Mouse (Mus musculus) cerebellum, postnatal 4 days (tissue): ENCODE measurements around the gene Gxylt1.
"Not testable (repeated sequence)": the region's sequence is repeated elsewhere in the genome, so short reads cannot be mapped to it uniquely, and the experiment has no call there.

Experiments
- DNase-seq, 2 experiments: peaks; one replicate each; pipeline ENCODE4 v3.0.0; 2022; ENCODE audit warnings: low spot score in 2 of 2, mixed read lengths in 1 of 2

Gene Gxylt1

DNA sequence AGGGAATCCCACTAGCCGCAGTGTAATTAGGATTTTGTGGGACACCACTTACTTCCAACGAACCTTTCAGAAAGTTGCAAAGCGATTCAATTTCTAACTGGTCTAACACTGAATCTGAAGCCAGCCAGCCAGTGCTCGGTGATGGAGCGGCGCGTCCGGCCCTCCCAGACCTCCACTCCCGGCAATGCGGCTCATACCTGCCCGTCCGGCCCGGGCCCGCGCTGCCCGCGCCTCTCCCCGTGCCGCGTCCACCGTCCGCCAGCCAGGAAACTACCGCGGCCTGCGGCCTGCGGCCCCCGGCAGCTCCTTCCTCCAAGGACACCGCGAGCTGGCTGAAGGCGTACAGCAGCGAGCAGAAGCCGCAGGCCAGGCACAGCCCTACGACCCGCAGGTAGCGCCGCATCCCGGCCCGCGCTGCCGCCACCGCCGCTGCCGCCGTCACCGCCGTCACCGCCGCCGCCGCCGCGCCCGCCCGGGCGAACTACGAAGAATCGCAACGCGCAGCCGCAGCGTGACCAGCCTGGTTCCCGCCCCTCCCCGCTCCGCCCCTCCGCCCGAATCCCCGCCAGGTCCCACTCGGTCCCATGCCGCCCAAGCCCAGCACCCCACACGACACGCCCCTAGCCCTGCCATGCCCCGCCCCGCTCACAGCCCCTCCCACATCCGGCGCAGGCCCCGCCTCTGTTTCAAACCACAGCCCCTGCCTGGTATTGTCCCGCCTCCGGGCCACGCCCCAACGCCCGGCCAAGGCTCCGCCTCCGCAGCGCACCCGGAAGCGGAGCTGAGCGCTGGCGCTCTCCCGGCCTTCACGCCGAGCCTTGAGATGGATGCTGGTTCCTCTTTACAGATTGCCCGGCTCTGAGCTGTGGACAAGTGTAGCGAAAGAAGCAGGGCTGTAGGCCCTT lies at the start of gene Gxylt1:
TSS of gene Gxylt1 (minus strand) at position 501 of the 905 bp plus-strand sequence.
- DNase-seq: peak; percentile 98 to 99

DNA sequence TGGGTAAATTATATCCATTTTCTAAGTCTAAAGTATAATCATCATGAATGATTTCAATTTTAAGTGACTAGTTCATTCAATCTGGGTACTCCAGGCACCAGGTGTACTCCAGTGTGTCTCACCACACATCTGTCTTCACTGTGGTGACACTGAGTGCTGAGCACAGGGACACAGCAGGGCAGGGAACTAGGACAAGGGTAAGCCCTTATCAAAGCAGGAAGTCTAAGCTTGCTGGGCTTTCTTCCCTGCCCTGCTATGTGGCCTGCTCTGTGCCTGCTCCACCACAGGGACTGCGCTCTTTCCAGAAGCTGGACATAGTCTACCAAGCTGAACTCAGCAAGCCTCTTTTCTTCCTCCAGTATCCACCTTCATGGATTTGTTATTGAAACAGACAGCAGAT lies 43.8 kb upstream of the Gxylt1 start:
- DNase-seq: no peak

DNA sequence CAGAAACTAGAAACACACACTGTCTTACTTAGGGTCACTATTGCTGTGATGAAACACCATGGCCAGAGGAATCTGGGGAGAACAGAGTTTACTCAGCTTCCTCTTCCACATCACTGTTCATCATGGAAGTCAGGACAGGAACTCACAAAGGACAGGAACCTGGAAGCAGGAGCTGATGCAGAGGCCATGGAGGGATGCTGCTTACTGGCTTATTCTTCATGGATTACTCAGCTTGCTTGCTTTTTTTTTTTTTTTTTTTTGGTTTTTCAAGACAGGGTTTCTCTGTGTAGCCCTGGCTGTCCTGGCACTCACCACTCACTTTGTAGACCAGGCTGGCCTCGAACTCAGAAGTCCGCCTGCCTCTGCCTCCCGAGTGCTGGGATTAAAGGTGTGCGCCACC lies 35.3 kb upstream of the Gxylt1 start:
- not testable (repeated sequence) for DNase-seq

- DNase-seq: no peak
Observed at GRCm38 (mm10) chr15:93298197-93298596, 23.2 kb upstream of the Gxylt1 start.

DNA sequence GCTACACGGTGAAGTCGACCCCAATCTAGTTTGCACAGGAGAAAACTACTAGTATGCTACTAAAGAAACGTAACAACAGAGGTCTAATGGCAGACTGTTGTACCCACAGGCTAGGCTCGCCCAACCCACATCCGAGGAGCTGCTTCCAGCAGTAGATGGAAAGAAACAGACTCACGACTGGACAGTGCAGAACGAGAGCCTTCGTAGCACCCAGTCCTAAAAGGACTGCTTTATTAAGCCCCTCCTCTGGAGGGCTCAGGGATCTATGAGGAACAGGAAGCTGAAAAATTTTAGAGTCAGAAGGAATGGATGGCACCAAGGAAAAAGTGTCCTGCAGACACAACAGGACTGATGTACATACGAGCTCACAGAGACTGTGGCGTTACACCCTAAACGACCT lies 19.5 kb upstream of the Gxylt1 start:
- DNase-seq: no peak

DNA sequence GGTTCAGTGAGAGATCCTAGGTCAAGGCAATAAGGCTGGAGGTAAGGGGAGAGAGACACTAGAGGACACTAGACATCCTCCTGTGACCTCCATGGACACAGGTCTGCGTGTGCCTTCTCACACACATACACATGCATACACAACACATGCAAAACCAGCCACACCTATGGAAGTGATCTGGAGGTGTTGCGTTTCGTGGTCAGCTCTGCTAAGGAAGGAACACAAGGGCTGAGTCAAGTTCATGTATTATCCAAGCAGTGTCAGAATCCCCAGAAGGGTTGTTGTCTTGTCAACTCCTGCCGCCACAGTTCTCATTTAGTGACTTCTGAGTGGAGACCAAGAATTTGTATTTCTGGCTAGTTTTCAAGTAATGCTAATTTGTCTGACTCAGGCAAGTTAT lies 13.3 kb upstream of the Gxylt1 start:
- no peak for DNase-seq

- DNase-seq: no peak
Observed at GRCm38 (mm10) chr15:93287628-93288027, 12.6 kb upstream of the Gxylt1 start.

GRCm38 (mm10) chr15:93285244-93285643 lies 10.3 kb upstream of the Gxylt1 start:
- DNase-seq: no peak

DNA sequence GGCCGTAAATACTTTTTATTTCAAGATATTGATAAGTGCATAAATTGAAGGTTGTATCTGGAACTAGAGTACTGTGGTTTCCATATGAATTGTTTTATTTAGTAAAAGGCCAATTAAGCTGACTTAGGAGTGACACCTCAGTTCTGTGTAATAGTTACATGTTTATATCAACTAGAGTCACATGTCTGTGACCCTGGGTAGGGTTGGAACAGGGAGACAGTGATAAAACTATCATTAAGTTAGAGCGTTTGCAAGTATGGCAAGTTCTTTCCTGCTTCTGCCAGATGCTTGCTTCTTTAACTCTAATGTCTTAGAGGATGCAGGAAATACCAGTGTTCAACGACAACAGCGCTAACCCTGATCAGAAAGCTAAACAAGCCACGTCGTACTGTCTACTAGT lies 9.3 kb upstream of the Gxylt1 start:
- DNase-seq: no peak

DNA sequence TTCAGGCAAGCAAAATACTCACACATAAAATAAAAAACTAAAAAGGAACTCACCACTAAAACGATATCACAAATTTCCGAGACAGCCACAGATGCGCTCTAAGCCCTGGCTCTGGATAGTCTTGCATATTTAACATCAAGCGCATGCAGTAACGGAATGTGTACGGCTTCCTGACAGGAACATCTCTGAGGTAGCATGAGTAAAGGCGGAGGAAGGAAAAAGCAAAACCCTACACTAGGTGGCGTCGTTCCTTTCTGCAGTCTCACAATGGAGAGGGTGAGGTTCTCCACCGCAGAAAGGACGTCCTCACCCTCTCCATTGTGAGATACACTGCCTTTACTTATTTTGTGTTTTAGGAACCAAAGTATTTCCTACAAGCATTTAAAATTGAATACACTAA lies 8.4 kb upstream of the Gxylt1 start:
- peak in 1 of 2 experiments; percentile 21 for DNase-seq

- DNase-seq: no peak
Observed at GRCm38 (mm10) chr15:93276276-93276675, 1.3 kb upstream of the Gxylt1 start.

DNA sequence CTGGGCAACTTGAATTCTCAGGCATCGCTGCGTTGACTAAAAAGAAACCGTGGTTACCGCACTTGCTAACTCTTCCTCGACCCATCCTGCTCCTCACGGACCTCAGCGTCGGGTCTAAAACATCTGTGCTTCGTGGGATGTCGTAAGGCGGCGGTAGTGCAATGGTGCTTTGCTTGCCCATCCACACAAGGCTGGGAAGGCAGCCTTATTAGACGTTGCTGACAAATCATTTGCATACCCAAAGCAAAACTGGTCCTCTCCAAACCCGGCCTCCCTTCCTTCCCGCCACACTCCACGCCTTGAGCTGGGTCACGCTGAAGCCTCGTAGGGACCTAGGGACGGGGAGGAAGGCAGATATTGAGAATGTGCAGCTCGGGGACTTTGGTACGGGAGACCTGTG lies 644 bp upstream of the Gxylt1 start:
- no peak for DNase-seq

- DNase-seq: no peak
Observed at GRCm38 (mm10) chr15:93273788-93274678, 946 bp downstream of the Gxylt1 start.

DNA sequence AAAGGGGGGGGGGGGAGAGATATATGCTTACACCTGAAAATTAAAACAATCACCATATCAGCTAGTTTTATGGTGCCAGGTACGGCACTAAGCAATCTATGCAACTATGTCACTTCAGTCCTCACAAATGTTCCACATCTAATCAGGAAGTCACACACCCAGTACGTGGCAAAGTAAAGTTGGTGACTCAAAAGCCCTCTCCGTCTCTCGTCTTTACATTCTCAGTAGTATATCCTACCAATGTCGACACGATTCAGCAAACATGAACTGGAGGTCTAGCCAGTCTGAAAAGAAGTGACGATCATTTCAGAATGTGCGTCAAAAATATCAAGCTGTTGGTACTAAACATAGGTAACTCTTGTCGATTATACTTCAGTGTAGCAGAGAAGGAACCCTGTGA lies 2.0 kb downstream of the Gxylt1 start:
- DNase-seq: no peak

DNA sequence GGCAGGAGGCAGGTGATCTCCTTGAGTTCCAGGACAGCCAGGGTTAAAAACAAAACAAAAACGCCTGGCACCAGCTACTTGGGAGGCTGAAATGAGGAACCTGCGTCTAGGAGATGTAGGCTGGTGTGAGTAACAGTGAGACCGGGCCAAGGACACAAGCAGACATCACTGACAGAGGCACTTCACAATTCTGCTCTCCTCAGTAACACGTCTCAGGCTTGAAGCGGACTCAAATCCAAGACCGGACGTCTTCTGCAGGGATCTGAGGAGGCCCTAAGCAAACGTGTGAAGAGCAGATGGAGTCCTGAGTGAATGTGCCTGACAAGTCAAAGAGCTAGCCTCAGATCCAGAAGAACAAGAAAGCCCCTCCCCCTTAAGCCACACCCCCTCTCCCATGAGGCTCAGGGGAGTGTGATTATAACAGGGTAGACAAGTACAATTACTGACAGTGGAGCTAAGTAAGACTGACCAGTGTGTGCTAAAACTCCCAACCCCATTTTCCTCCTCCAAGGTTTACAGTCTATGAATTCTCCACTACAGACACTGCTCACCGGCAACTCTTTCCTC lies 4.6 kb downstream of the Gxylt1 start:
- no peak for DNase-seq

GRCm38 (mm10) chr15:93269572-93269971 lies 5.4 kb downstream of the Gxylt1 start:
- no peak for DNase-seq

- no peak for DNase-seq
Observed at GRCm38 (mm10) chr15:93268001-93268400, 7.0 kb downstream of the Gxylt1 start.

DNA sequence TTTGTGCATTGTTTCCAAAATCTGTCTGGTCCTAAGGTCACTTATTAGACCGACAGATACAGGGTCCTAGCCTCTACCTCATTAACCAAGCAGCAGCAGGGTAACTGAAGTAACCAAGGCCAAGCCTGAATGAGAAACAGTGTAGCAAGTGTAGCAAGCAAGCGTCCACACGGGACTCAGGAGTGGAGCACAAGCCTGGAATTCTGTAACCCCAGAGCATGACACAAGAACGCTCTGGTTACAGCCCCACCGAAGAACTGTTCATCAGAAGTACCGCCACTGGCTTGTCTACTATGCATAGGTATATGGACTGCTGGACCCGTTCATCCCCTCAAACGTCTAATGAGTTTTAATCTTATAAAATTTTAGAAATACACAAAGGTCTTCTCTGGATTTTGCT lies 7.5 kb downstream of the Gxylt1 start:
- DNase-seq: no peak

- peak in 1 of 2 experiments; percentile 23 for DNase-seq
Observed at GRCm38 (mm10) chr15:93266361-93266760, 8.6 kb downstream of the Gxylt1 start.

GRCm38 (mm10) chr15:93265728-93266127 lies 9.3 kb downstream of the Gxylt1 start:
- DNase-seq: peak in 1 of 2 experiments; percentile 68

DNA sequence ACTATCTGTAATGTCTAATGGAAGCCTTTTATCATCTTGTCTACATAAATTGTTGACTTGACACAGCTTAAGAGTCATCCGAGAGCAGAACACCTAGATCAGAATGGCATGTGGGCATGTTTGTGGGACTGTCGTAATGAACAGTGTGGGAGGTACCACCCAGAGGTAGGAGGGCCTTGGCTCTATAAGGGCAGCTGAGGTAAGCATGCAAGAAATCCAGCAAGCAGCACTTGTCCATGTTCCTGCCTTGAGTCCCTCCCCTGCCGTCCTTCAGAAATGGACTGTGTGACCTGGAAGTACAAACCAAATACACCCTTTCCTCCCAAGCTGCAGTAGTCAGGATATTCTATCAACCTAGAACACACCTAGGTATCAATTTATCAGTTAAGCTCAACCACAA lies 9.7 kb downstream of the Gxylt1 start:
- no peak for DNase-seq

DNA sequence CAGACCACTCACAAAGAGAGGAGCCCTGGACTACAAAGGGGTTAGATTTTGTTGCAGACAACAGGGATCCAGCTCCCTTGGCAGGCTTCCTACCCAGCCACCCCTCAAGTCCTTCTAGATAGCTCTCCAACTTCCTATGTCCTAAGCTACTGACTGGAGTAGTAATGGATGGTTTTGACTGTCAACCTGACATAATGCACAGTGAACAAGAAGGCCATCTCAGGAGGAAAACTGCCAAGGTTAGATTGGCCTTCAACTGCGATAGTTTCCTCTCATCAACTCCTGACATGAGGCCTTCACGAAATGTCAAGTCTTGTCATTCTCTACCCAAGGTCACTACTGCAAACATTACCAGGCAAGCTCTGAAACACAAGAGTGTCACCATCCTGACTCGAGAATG lies 10.8 kb downstream of the Gxylt1 start:
- DNase-seq: no peak
